Mouse (Mus musculus) cerebellum, postnatal 10 days (tissue): ENCODE measurements at regions not wholly inside any gene's neighbourhood (a gene's known extent, or its start where the extent isn't known, plus 50 kb on each side); places are given as distances from the start of the nearest gene placed in this dataset.
"Not testable (repeated sequence)": the region's sequence is repeated elsewhere in the genome, so short reads cannot be mapped to it uniquely, and the experiment has no call there.

Source experiments
- DNase-seq, 2 experiments: peaks; one replicate each; pipeline ENCODE4 v3.0.0; 2021; ENCODE audit warnings: mixed read lengths in 2 of 2

DNA sequence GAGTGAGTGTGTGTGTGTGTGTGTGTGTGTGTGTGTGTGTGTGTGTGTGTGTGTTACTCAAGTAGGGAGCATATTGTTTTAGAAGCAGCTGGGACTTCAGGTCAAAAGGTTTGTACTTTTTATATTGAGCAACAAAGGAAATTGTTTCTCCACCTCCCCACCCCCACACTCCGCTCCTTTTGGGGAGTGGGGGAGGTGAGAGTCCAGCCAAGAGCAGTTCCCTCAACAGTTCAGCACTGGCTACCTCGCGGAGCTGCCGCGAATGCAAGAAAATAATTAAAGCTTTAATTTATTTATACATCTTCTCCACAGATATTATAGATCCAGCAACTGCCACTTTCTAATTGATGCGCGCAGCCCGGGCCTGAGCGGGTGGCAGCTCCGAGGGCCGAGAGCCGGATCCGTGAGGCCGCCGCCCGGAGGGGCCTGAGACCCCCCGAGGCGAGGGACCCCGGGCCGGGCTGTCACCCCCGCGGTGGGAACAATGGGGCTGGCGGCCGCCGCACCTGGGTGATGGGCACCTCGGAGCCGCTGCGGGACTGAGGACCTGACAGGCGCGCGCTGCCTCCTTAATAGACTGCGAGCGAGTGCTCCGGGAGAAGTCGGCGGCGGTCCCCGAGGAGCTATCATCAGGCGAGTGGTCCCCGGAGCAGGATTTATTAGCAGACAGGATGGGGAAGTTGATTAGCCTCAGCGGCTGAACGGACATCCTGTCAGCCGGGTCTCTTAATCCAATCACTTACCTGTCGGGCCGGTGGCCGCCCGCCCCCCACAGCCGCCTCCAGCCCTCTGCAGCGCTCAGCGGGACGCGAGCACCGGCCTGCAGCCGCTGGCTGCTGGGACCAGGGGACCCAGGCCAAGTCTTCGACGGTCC, 124.4 kb downstream of the Melk start:
- DNase-seq, result peak; percentile 35 to 42

DNA sequence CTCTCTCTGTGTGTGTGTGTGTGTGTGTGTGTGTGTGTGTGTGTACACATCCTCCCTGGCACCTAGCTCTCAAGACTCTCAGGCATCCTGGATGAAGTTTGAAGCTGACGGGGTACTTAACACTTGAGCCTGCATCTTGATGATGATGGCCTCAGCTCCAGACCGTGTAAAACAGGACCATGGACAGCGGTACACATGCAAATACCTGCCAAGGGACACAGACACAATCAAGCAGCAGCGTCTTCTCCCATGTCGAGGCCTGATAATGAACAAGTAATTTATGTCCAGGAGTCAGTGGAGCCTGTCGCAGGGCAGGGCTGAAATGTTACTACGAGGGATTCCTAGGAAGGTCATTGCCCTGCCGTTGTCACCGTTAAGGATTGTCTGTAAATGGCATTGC, 133.9 kb downstream of the Melk start:
- DNase-seq, result no peak

DNA sequence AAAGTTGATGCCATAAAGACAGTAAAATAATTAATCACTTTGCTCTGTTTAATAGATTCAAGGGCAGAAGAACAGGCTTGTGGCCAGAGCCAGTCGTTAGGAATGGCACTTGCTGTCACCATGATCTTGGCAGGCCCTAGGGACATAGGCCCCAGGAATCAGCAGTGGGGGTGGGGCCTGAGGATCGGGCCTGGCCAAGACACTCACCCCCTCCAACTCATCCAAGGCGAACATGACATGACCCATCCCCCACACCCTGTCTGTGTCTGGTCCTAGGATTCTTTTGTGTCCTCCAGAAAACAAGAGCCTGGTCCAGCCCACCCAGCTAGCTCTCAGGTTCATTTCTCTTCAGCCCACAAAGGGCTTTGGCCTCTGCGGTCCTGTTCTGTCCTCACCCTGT, 144.8 kb downstream of the Melk start:
- DNase-seq, result peak; percentile 34 to 38

DNA sequence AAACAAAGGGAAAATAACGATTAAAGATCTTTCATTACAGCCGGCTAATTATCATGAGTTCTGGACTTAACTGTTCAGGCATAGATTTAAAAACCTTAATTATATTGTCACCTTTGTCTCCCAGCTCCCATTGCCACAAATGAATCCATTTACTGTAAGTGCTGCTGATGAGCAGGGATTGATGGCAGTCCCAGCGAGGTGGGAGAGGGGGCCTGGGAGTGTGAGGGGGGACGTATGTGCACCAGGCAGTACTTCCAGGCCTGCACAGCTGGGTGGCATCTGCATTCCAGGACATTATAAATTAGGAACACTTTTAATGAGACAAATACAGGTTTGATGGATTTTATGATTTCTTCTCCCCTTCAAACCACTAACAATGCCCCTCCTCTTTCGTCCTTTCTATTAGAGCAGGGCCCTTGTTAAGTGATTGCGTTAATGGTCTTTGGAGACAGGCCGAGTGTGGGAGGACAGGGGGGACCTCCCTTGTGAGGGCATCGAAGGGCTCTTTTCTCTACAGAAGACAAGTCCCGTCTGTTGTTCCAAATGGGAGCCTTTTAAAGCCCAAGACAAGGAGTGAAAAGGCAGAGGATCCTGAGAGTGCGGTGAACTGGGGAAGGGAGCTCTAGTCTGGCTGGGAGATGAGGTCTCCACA, 150.3 kb downstream of the Melk start:
- no peak for DNase-seq

DNA sequence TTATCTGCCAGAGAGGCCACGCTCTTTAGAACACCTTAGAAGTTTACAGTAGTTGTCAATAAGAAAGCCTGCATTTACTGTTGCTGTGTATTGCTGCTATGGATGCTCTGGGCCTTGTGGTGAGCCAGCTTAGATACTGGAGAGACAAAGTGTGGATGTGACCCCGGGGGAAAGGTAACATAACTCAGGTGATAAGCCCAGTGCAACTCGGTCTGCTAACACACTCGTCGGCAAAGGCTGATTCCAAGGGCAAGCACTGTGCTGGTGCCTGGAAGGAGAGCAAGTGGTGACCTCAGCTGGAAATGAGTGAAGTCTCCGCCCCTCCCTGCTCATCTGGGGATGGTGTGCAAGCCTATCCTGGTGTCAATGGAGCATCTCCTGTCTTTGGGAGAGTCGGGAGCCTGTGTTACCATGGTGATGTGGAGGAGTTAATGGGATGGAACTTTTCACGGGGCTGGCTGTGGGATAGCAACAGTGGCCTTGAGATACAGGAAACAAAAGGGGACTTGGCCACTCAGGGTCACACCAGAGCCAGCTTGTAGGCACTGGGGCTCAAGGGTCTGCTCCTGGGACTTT, 151.5 kb downstream of the Melk start:
- no peak for DNase-seq

DNA sequence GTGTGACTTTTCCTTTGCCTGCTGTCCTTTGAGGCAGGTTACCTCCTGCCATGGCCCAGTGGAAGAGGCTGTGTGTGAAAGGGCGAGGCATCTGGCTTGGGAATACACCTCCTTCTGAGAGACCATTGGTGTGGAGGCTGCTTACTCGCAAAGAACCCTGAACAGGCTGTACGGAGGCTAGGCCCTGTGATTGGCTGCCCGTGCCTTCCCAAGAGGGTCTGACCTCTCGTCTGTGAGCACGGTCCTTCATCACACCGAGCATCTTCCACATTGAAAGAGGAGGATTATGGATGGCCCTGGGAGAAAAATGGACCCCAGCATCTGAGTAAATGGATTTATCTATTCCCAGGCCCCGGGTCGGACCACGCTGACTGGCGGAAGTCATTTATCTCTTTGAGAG, 152.9 kb downstream of the Melk start:
- no peak for DNase-seq

DNA sequence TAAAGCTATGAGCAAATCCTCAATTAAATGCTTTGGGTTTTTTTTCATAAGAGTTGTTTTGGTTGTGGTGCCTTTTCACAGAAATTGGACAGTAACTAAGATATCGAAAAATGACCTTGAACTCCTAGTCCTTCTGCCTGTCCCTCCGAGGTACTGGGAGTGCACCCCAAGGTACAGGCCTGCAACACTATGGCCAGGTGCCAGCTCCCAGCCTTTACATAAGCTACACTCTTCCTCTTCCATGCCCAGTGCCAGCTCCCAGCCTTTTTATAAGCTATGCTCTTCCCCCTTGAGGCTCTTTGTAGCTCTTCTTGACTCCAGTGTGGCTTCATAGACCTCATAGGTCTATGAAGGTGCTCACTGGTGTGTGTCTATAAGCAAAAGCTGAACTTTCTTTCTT, 155.2 kb downstream of the Melk start:
- DNase-seq, result no peak

DNA sequence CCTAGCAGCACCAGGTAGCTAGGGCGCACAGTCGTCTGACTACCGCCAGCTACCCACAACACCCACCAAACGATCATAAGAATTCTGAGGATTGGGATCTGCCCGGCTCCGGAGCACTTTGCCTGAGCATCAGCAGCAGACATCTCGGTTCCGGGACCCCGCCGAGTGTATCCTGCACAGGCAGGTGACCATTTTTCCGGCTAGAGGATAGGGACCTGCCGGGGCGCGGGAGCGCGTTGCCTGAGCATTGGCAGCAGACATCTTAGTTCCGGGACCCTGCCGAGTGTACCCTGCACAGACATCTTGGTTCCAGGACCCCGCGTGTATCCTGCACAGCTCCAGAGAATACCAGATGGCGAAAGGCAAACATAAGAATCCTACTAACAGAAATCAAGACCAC, 172.8 kb downstream of the Melk start:
- not testable (repeated sequence) for DNase-seq
